Mouse (Mus musculus): ENCODE results near the gene Pou6f1.
"Not testable (repeated sequence)": the region's sequence is repeated elsewhere in the genome, so short reads cannot be mapped to it uniquely, and the experiment has no call there.

Gene Pou6f1

DNA sequence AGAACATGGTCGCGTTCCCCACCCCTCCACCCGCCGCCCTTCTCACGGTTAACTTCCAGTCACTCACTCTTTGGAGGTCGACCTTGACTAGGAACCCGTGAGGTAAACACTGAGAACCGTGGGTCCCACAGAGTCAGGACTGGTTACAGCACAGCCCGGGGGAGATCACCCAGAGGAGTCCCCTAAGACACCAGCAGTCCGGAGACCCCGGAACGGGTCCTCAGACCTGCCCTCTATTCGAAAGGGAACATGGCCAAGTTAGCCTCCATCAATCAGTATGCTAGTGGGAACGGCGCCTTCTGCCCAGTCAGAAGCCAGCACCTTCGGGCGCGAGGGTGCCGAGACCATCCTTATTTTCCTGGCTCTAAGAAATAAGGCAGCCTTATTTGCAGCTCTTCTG lies 16.4 kb upstream of the Pou6f1 start:
- no peak for DNase-seq

DNA sequence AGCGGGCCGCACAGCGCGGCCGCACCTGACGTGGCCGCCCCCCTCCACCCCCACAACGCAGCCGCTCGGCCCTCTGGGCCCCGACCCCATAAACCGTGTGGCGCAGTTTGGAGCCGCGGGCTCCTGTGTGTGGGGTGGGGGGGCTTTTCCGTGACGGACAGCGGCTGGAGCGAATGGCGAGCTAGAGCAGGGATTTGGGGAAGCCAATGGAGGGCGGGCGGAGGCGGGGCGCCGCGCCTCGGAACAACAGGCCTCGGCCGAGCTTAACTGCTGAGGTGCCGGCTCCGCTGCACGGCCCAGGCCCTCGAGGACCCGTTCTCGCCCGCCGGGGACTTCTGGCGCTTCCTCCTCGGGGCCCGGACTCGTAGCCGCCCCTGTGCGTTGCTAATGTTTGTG lies 16.0 kb upstream of the Pou6f1 start:
- DNase-seq, result peak; percentile 98

DNA sequence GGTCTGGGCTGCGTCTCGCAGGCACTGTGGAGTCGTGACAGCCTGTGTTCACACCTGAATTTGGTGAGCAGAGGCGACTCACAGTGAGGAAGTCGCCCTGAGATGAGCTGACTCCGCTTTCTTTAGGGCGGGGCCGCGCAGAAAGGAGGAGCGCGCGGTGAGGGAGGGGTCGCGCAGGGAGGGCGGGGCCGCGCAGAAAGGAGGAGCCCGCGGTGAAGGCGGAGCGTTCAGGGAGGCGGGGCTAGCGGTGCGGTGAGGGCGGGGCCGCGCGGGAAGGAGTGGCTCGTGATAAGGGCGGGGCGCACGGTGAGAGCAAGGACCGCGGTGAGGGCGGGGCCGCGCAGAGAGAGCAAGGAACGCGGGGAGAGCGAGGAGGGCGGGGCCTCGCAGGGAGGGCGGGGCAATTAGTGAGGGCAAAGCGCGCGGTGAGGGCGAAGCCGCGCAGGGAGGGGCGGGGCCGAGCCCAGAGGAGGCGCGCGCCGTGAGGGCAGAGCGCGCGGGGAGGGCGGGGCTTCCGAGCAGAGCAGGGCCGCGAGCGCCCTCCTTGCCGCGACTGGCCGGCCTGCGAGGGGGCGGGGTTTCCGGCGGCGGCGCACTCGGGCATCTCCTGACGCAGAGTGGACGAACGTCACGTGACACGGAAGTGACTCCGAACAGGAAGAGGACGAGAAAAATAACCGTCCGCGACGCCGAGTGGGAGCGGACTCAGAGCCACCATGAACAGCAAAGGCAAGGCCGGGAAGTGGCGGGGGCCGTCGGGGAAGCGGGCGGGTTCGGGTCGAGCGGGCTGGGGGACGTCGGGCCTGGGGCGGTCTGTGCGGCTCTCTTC lies 15.4 kb upstream of the Pou6f1 start, which contains the start of gene Dazap2:
TSS of gene Dazap2 (plus strand) at position 354 of the 829 bp plus-strand sequence.
- DNase-seq, result peak; percentile 100

DNA sequence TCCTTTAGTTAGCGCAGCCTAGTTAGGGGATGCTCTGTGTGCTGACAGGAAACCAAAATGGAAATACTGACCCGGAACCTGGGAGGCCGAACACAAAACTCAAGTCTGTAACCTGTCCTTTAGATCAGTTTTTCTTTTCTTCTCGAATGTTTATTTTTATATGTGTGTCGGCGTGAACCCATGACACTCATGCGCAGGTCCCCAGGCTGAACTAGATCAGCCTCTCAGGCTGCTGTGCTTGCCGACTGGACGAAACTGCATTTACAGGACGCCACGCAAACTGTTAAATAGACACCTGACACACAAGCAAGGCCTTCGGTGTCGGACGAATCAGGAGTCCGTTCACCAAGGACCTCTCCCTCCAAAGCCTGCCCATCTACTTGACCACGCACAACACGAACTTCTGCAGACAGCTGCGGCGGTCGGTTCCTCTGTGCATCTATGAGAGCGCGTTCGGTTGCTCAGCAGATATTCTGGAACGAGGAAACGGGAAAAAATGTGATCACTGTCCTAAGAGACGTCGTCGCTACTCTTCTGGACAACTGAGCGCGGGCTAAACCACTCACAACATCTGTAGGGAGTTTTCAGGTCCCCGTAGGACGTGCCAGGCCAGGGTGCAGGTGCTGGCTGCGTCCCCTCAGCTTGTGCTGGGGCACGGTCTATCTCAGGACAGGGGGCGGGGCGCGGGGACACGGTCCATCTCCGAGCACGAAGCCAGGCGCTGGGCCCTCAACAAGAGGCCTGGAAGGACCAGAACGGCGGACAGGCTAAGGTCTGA lies 14.6 kb upstream of the Pou6f1 start:
- DNase-seq, result no peak

DNA sequence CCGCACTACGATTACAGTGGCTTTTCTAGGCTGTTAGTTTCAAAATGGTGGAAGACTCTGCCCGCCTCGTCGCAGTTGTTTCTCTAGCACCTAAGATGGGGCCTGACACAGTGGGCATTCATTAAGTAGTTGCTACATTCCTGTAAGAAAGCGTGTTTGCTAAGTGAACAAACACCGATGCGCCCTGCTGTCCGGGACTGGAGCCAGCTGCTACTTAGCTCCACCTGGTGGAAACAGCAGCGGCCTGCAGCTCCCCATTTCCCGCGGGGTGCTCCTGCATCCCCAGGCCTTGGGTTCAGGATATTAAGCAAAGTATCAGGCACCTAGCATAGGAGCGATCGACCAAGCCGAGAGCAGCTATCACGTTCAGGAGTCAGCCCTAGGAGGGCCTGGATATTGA lies 13.8 kb upstream of the Pou6f1 start:
- DNase-seq, result peak; percentile 87

DNA sequence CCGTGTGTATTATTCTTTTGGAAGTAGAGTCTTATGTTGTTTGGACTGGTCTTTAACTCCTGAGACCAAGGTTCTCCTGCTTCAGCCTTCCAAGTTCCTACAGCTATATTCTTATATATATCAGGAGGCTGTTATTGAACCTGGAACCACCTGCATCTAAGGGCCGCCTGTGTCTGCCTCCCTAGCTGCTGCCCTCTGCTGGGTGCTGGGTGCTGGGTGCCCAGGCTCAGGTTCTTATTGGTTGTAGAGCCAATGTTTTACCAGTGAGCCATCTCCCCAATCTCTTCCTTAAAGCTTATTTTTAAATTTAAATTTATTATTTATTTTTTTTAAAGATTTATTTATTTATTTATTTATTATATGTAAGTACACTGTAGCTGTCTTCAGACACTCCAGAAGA lies 12.6 kb upstream of the Pou6f1 start:
- DNase-seq, result peak; percentile 56

DNA sequence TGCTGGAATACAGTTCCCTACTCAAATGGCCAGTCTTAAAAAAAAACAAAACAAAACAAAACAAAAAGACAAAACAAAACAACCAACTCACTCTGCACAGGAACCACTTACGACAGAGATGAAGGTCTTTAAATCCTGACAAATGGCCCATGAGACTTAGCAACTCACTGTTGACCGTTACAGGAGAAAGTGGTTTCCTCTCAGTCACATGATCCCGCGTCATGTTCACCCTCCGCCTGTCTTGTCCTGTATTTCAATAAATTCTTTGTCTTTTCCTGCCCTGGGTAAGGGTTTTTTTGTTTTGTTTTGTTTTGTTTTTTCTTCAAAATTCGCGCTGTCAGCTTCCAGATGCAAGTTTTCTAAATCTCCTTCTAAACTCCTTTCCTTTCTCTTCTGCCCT lies 12.2 kb upstream of the Pou6f1 start:
- no peak for DNase-seq

DNA sequence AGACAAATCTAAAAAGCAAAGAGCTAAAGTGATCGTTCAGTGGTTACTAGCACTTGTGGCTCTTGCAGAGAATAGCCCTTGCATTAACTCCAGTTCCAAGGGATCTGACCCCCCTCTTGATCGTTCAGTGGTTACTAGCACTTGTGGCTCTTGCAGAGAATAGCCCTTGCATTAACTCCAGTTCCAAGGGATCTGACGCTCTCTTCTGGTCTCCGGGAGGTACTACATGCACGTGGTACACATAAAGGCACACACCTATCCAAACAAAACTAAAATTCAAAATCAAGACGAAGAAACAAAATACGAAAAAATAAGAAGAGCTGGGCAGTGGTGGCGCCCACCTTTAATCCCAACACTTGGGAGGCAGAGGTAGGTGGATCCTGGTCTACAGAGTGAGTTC lies 6.9 kb upstream of the Pou6f1 start:
- not testable (repeated sequence) for DNase-seq

DNA sequence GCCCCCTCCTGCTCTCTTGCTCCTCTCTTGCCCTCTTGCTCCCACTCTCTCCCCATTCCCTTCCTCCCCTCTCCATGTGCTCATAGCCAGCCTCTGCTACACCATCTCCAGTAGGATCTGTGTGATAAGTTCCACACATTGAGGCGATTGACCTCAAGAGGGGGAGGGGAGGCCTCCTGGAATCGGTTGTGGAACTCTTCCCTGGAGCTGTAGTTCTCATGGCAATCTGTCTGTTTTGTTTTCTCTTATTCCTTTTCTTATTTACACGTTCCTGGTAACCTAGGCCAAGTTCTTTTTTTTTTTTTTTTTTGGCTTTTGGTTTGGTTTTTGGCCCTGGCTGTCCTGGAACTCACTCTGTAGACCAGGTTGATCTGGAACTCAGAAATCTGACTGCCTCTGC lies 1.9 kb upstream of the Pou6f1 start:
- DNase-seq, result no peak

DNA sequence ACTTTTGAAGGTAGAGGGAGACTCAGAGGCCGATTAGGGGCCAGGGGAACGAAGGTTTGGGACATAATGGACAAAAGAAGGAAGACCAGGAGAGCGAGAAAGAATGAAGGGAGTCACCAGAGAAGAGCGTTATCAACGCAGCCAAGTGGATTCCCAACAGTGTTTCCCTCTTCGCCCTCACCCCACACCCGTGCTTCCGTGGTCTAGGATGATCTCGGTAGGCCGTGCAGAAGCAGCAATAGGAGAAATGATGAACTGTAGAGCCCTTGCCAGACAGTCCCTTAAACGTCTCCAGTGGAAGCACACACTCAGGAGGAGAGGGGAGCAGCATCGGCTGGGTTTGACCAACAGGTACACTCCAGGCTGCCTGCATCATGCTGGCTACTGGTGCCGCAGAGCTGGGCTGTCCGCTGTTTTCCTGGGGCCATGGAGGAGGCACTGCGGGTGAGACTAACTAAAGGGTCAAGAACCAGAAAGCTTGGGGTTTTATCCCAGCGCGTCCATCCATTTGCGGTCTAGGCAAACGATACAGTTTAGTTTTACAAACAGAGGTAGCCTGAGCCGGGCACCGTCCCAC lies 1.0 kb upstream of the Pou6f1 start:
- DNase-seq, result peak; percentile 33

DNA sequence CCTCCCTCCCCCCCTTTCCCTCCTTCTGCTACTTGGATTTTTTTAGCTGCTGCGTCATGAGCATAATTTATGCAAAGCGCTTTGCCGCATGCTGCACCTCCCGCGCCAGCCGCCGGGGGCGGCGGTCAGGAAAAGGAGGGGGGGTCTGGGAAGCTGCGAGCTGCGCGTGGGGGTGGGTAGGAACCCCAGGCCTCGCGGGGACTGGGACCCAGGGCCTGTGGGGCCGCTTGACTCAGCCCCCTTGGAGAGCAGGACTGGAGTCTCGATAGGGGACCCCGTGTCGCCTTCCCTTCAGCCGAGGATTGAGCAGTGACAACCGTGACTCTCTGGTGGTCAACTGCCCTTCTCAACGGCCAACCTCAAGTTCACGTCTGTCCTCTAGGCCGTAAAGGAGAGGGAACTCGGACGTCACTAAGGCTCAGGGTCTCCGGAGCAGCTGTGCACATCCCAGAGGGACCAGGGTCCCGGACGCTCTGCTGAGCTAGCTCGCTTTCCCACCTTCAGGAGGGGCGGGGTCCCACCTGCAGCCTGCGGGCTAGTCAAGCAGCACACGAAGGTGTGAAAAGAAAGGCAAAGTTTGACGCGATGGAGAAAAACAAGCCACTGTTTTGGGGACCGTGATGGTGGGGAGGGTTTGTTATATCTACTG lies 387 bp upstream of the Pou6f1 start:
- DNase-seq, result peak; percentile 89

DNA sequence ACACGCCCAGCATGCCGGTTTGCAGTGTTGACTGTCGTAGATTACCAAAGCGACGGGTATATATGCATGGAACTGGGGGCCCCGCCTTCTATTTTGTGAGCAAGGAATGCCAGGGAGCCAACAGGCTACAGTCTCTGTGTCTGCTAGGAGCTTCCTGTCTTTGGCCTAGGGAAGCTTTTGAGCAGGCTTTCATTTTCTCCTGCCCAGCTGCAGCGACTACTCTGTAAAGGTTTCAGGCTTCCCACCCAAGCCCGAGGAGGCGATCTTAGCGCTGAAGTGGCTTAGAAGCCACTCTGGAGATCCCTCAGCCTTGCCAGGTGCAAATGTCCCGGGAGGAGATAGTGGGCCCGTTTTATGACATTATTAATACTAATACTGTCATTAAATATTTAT lies 905 bp downstream of the Pou6f1 start:
- peak; percentile 76 for DNase-seq

DNA sequence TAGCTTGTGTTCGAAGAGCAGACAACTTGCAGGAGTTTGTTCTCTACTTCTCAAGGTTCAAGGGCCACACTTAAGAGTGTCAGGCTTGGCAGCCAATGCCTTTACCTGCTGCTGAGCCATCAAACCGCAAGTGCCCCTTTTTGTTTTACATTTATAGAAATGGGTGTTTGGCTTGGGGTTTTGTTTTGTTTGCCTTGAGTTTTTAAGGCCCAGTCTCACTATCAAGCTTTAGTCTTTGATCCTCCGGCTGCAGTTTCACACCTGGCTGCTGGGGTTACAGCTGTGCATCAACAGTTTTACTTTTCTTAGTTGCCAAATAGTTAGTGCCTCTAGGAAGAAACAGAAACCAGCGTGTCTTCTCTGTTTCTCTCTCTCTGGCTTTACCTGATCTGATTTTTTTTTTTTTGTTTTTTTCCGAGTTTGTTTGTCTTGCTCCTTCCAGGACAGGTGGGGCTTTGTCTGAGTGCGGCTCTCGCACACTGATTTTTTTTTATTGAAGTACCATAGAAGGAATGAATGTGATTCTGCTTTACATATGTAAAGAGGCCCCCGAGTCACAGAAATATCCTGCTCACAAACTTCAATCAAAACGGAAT lies 1.4 kb downstream of the Pou6f1 start:
- DNase-seq, result no peak

DNA sequence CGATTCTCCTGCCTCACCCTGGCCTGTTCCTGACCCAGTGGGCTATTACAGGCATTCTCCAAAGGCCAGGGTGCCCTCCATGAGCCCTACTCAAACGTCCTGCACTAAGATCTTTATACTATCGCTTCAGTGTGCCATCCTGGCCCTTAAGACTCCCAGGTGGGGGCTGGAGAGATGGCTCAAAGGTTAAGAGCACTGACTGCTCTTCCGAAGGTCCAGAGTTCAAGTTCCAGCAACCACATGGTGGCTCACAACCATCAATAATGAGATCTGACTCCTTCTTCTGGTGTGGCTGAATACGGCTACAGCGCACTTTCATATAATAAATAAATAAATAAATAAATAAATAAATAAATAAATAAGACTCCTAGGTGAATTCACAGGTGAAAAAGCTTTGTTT lies 7.0 kb downstream of the Pou6f1 start:
- DNase-seq, result no peak

DNA sequence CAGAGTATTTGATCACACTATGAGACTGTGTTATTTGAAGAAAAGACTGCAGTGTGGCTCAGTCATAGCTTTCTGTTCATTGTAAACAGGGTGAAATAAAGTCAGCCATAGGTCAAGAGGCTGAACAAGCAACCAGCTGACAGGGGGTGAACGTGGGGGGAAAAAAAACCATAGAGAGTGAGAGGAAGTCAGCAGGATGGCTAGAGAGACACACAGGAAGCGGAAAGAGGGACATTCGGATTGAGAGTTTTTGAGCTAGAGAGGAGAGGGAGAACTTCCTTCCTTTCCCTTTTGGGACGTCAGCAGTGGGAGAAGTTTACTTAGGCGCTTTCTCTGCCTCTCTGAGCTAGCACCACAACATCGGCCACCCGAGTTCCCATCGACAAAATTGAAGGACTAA lies 9.3 kb downstream of the Pou6f1 start:
- DNase-seq, result no peak

DNA sequence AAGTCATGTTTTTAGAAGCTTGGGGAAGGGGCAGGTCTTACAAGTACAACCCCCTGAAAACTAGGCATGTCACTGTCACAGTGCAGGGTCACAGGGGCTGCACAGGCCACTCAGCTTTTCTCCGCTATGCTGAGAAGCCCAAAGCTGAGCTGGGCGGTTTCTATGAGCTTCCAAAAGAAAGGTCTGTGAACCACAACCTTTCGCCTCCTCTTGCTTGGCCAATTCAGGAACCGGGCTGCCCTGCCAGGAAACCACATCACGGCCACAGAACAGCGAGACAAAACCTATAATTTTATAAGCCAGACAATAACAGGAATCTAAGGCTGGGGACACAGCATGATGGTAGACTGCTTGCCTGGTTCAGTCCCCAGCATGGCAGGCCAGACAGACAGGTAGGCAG lies 11.5 kb downstream of the Pou6f1 start:
- DNase-seq, result no peak

DNA sequence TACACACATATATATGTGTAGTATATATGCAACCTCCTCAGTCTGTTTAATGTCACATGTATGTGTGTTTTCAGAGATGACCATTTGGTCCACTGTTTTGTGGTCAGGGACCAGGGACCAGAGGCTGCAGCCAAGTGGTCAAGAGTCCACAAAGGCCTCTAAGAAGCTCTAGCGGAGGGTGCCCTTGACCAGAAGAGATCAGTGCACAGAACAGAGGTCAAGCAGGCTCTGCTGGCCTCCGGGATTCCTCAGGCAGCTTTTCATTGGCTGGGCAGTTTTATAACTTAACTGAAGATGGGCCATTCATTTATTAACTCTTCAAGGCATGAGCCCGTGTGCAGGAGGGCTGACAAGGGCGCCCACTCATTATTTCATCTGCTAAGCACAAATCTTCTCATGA lies 12.6 kb downstream of the Pou6f1 start:
- peak; percentile 67 for DNase-seq

DNA sequence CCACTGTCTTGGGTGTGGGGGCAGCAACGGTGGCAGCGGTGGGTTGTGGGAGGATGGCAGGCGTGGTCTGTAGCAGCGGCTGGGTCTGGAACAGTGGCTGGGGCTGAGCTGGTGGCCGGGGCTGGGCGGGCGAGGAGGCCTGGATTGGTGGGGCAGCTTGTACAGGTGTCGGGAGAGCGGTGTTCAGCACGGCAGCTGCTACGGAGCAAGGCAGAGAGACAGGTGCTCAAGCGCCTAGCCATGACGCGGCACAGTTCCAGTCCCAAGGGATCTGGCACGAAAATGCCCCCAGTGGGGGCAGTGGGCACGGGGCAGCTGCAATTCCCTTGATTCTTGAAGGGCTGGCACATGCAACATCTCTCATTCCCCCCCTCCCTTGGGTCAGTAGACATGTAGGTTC lies 13.9 kb downstream of the Pou6f1 start:
- no peak for DNase-seq

DNA sequence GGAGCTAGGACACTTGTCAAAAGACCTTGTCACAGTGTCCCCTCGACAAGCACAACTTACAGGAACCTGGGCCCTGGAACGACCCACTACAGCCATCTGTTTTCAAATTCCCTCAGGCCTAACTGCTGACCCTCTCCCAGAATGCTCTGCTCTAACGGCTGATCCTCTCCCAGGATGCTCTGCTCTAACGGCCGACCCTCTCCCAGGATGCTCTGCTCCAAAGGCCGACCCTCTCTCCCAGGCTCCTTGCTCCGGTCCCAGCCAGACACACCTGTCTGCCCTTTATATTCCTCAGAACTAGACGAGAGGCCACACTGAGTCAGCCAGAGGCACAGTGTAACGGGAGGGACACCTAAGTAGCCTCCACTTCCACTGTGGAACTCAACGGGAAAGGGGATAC lies 19.7 kb downstream of the Pou6f1 start:
- DNase-seq, result no peak

DNA sequence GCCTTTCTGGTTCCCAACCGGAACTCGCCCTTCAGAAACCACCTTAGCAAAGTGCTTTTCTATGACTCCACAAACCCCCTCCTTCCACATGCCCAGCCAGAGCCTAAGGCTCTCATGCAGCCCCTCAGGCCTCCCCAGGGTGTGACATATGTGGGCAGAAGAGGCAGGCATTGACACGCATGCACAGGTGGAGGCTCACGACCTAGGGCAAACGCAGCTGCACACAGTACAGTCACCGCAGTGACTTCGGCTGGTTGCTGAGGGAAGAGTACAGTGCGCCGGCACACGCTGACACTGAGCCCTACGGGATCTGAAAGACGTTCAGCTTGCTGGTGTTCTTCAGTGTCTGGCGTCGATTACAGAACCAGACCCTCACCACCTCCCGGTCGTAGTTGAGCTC lies 21.8 kb downstream of the Pou6f1 start:
- DNase-seq, result no peak

DNA sequence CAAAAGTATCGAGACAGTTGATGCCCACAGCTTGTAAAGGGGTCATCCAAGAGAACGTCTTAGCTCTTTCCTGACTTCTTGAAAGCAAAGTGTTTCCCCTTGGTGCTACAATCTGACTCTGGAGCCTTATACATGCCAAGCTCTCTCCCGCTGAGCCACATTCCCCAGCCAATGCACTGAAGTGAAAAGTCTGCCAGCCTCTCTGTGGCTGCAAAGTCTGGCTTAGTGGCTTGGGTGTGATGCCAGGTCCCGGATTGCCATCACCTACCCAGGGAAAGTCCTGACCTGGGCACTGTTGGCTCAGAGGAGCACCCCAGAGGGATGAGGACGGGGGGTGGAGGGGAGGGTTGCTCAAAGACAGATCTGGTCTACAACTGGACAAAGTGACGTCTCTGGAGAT lies 23.0 kb downstream of the Pou6f1 start:
- DNase-seq, result no peak

DNA sequence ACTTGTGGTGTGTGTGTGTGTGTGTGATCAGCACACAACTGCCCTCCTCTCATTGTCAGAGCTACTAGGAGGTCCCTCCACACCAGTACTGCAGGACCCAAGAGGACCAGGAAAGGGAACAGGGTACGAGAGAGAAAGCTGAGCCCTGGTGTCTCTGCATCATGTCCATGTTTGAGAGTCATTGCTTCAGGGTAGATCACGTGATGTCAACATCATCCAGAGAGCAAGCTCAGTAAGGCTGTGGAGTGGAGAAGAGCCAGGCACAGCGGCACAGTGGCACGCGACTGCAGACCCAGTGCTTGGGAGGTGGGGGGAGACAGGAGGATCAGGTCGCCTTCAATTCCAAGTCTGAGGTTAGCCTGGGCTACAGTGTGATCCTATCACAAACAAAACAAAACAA lies 23.4 kb downstream of the Pou6f1 start:
- no peak for DNase-seq

DNA sequence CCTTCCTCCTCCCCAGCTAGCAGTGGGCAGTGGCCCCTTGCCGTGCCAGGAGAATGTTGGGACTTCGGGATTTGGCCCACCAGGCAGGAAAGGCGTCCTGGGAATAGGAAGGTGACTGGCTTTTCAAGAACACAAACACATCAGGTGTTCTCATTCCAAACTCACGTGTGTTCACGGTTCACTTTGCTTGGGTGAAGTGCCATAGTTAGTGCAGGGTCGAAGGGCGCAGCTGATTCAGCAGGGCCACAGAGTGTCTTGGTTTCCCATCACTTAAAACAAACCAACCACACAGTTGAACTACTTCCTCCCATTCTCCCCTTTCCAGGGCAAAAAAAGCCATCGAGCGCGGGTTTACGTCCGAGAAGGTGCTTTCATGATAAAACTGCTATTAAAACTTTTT lies 24.4 kb downstream of the Pou6f1 start:
- DNase-seq, result peak; percentile 55

Measured in kidney, postnatal 10 days (tissue).